Mouse (Mus musculus) heart, adult 2 months (tissue): Measurements from ENCODE around the gene Iqschfp.

Experiments
- CTCF ChIP-seq: fragments of 200-600 bp; IDR thresholded peaks from 2 replicates; pipeline ENCODE4 v1.8.1; 2022; ENCODE audit warnings: antibody characterized with exemption, mild to moderate bottlenecking, moderate library complexity
- EP300 ChIP-seq: fragments of 200-500 bp; IDR thresholded peaks from 2 replicates; pipeline ENCODE4 v1.6.1; 2011; ENCODE audit warnings: low read depth, low read length, control low read depth; ENCODE audit not compliant: insufficient read depth
- POLR2A ChIP-seq: fragments of 200-500 bp; IDR thresholded peaks from 2 replicates; pipeline ENCODE4 v1.6.1; 2011; ENCODE audit warnings: mild to moderate bottlenecking, low read depth, low read length, control low read depth; ENCODE audit not compliant: insufficient read depth

DNA sequence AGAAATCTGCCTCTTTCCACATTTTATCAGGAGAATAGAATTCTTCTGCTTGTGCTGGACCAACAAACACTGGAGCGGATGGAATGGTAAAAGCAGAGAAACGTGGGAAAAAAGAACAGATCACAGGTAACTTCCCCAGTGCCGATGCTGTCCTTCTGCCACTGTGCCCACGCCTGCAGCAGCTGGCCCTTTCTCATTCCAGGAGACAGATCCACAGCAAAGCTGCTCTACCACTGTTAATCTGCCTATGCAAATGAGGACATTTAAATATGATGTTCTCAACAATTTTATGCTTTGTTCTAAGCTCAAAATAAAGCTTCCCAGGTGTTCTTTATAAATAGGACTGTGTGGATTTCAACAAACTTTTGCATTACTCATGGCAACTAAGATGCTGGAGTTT, 375.9 kb downstream of the Iqschfp start:
- no peak for TF ChIP-seq CTCF
- TF ChIP-seq POLR2A, result no peak
- no peak for TF ChIP-seq EP300
